Mouse (Mus musculus) intestine, embryonic 16.5 days (tissue): ENCODE measurements around the gene Rbks. TPM values are rescaled to one million over a fixed set of nuclear protein-coding genes. Genes with fewer than 3 reads are reported as not detected.

Experiments
- ATAC-seq: fragments of 200-750 bp; cut with Nextera tagmentation; 2 replicates; pipeline ENCODE4 v1.8.0; 2017; ENCODE audit warnings: moderate TSS enrichment, moderate library complexity
- H3K27ac ChIP-seq: fragments of 300-500 bp; sonication (generic); 2 replicates; pipeline ENCODE4 v1.5.1; 2014; ENCODE audit warnings: mild to moderate bottlenecking, low read length
- H3K27me3 ChIP-seq: fragments of 300-500 bp; sonication (generic); replicated peaks from 2 replicates; pipeline ENCODE4 v1.6.1; 2014; ENCODE audit warnings: low read length, control low read depth, mixed read lengths; ENCODE audit not compliant: control insufficient read depth, insufficient read depth
- H3K36me3 ChIP-seq: fragments of 300-500 bp; sonication (generic); 2 replicates; pipeline ENCODE4 v1.6.1; 2014; ENCODE audit warnings: low read length, control low read depth; ENCODE audit not compliant: control insufficient read depth, insufficient read depth
- H3K4me1 ChIP-seq: fragments of 300-500 bp; sonication (generic); 2 replicates; pipeline ENCODE4 v1.6.1; 2014; ENCODE audit warnings: low read length, control low read depth, mixed read lengths; ENCODE audit not compliant: control insufficient read depth, insufficient read depth
- H3K4me2 ChIP-seq: fragments of 300-500 bp; sonication (generic); 2 replicates; pipeline ENCODE4 v1.6.1; 2014; ENCODE audit warnings: low read depth, low read length, control low read depth
- H3K4me3 ChIP-seq: fragments of 300-500 bp; sonication (generic); 2 replicates; pipeline ENCODE4 v1.5.1; 2014; ENCODE audit warnings: mild to moderate bottlenecking, low read length
- H3K9ac ChIP-seq: fragments of 300-500 bp; sonication (generic); 2 replicates; pipeline ENCODE4 v1.6.1; 2014; ENCODE audit warnings: low read depth, low read length
- H3K9me3 ChIP-seq: fragments of 300-500 bp; sonication (generic); 2 replicates; pipeline ENCODE4 v1.6.1; 2016; ENCODE audit warnings: low read length, control low read depth; ENCODE audit not compliant: control insufficient read depth
- WGBS: fragments of 180-500 bp; shearing (Covaris S2); extraction: QIAGEN DNeasy Blood & Tissue Kit; methylation state at CpG from one replicate; pipeline ENCODE4 v1.1.7; 2014; 5-methylcytosine and 5-hydroxymethylcytosine counted together
- polyA plus RNA-seq: library from polyadenylated mRNA; unstranded; fragments of >200 nt; fragmentation: Nextera tagmentation; extraction: Ambion mirVana; gene quantifications from 2 replicates; pipeline ENCODE4 v1.2.1, GENCODE M21; 2015

Gene Rbks
- polyA plus RNA-seq, 1 experiment from 2014 or later = 20.8 TPM

DNA sequence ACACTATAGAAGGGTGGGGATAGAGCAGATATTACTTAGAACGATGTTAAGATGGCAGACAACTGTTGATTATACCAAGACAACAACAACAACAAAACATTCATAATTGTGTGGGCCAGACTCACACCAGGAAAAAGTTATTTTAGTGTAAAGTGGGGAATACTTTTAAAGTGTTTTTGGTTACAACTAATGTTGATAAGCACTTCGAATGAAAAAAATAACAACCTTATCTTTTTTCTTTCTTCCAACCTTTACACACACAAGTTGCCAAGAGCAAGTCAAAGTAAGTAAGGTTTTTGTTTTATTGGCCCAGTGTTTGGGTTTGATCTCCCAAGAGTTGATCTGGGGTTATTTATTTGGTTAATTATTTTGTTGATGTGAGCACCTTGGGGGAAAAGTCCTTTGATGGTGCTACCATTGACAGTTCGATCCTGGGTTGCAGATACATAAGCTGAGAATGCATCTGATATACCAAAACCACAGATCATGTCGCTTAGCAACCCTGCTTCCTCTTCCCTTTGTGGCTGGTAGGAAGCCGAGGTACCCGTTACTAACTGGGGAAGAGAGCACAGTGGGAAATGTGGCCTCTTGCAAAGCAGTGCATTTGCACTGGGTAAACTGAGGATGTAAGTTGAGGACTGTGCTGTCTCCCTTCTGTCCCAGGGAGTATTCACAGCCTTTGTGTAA lies 82.9 kb downstream of the Rbks start:
- Histone ChIP-seq H3K27ac (peak overlapping the region; percentile 97; the same call in 1 of the 2 replicates), H3K9me3 (no peaks in the 10 kb centered on the region), H3K4me3 (peak overlapping the region; percentile 84), H3K36me3 (peaks cover 16% of the 10 kb centered on the region; the same call in 1 of the 2 replicates), H3K27me3 (no peaks in the 10 kb centered on the region), H3K9ac (peak overlapping the region; percentile 90), H3K4me2 (peak overlapping the region; percentile 55), H3K4me1 (peaks cover 7% of the 10 kb centered on the region)
- WGBS = 51% methylated on average over 6 of the region's 6 CpGs
- no peak for ATAC-seq

GRCm38 (mm10) chr5:31613852-31614286 lies 83.6 kb downstream of the Rbks start:
- peaks cover 7% of the 10 kb centered on the region for H3K4me1 ChIP-seq
- peak; percentile 95 for ATAC-seq
- H3K4me3 ChIP-seq = peak overlapping the region; percentile 84
- H3K36me3 ChIP-seq = peaks cover 10% of the 10 kb centered on the region; the same call in 1 of the 2 replicates
- peak overlapping the region; percentile 97 for H3K27ac ChIP-seq
- WGBS = under 1% methylated on average over 37 of the region's 37 CpGs
- peak overlapping the region; percentile 55 for H3K4me2 ChIP-seq
- no peaks in the 10 kb centered on the region for H3K9me3 ChIP-seq
- H3K27me3 ChIP-seq = no peaks in the 10 kb centered on the region
- H3K9ac ChIP-seq = peak overlapping the region; percentile 90

DNA sequence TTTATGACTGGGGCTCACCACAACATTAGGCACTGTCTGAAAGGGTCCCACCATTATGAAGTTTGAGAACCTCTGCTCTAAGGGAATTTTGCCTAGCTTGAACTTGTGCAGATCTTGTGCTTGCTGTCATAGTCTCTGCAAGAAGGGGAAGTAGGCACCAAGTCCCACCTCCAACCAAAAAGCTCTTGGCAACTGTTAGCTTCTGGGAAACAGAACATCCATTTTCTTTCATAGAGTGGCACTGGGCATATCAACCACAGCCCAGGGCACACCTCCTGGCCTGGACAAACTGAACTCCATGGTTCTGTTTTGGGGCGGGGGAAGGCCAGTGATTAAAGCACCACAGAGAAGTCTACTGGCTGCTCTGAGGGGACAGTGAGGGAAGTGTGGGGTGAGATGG lies 86.2 kb downstream of the Rbks start:
- WGBS = 93% methylated on average over 1 of the region's 1 CpGs
- Histone ChIP-seq H3K27me3 (no peaks in the 10 kb centered on the region), H3K36me3 (peaks cover 3% of the 10 kb centered on the region; the same call in 1 of the 2 replicates), H3K27ac (no peak overlapping the region), H3K4me3 (no peak overlapping the region), H3K4me2 (no peak overlapping the region), H3K4me1 (peaks cover 9% of the 10 kb centered on the region), H3K9me3 (no peaks in the 10 kb centered on the region), H3K9ac (no peak overlapping the region)
- ATAC-seq = no peak

GRCm38 (mm10) chr5:31610376-31611086 lies 86.9 kb downstream of the Rbks start:
- Histone ChIP-seq H3K27me3 (no peaks in the 10 kb centered on the region), H3K27ac (no peak overlapping the region), H3K4me2 (no peak overlapping the region), H3K4me3 (no peak overlapping the region), H3K9me3 (no peaks in the 10 kb centered on the region), H3K4me1 (peaks cover 9% of the 10 kb centered on the region), H3K36me3 (no peaks in the 10 kb centered on the region), H3K9ac (no peak overlapping the region)
- 59% methylated on average over 13 of the region's 13 CpGs for WGBS
- peak; percentile 27; the same call in 1 of the 2 replicates for ATAC-seq

GRCm38 (mm10) chr5:31606151-31606550 lies 91.3 kb downstream of the Rbks start:
- no peak overlapping the region for H3K9ac ChIP-seq
- no peak for ATAC-seq
- H3K27ac ChIP-seq = no peak overlapping the region
- WGBS = 51% methylated on average over 3 of the region's 3 CpGs
- H3K4me2 ChIP-seq = no peak overlapping the region
- peaks cover 9% of the 10 kb centered on the region for H3K4me1 ChIP-seq
- no peaks in the 10 kb centered on the region for H3K36me3 ChIP-seq
- no peak overlapping the region for H3K4me3 ChIP-seq
- no peaks in the 10 kb centered on the region for H3K27me3 ChIP-seq
- H3K9me3 ChIP-seq = no peaks in the 10 kb centered on the region

GRCm38 (mm10) chr5:31603766-31604165 lies 93.7 kb downstream of the Rbks start:
- no peaks in the 10 kb centered on the region for H3K36me3 ChIP-seq
- no peaks in the 10 kb centered on the region for H3K9me3 ChIP-seq
- H3K4me2 ChIP-seq = no peak overlapping the region
- H3K4me1 ChIP-seq = peaks cover 9% of the 10 kb centered on the region
- 67% methylated on average over 6 of the region's 6 CpGs for WGBS
- no peak overlapping the region for H3K4me3 ChIP-seq
- ATAC-seq = no peak
- H3K27me3 ChIP-seq = no peaks in the 10 kb centered on the region
- no peak overlapping the region for H3K27ac ChIP-seq
- H3K9ac ChIP-seq = no peak overlapping the region

- WGBS = 80% methylated on average over 1 of the region's 1 CpGs
- no peaks in the 10 kb centered on the region for H3K36me3 ChIP-seq
- H3K9me3 ChIP-seq = no peaks in the 10 kb centered on the region
- ATAC-seq = peak; percentile 88
- H3K4me1 ChIP-seq = peaks cover 7% of the 10 kb centered on the region
- peak overlapping the region; percentile 27; the same call in 1 of the 2 replicates for H3K27ac ChIP-seq
- H3K4me2 ChIP-seq = no peak overlapping the region
- peak overlapping the region; percentile 32 for H3K9ac ChIP-seq
- no peaks in the 10 kb centered on the region for H3K27me3 ChIP-seq
- H3K4me3 ChIP-seq = no peak overlapping the region
Observed at GRCm38 (mm10) chr5:31602377-31602776, 95.0 kb downstream of the Rbks start.

- Histone ChIP-seq H3K9ac (no peak overlapping the region), H3K36me3 (no peaks in the 10 kb centered on the region), H3K4me3 (no peak overlapping the region), H3K27ac (no peak overlapping the region), H3K4me2 (no peak overlapping the region), H3K27me3 (no peaks in the 10 kb centered on the region), H3K9me3 (no peaks in the 10 kb centered on the region), H3K4me1 (peaks cover 11% of the 10 kb centered on the region)
- no peak for ATAC-seq
- WGBS = 81% methylated on average over 7 of the region's 7 CpGs
Observed at GRCm38 (mm10) chr5:31601162-31601722, 96.2 kb downstream of the Rbks start.

GRCm38 (mm10) chr5:31599161-31599560 lies 98.3 kb downstream of the Rbks start:
- H3K4me1 ChIP-seq = peaks cover 12% of the 10 kb centered on the region
- no peak overlapping the region for H3K4me3 ChIP-seq
- H3K9ac ChIP-seq = no peak overlapping the region
- H3K36me3 ChIP-seq = no peaks in the 10 kb centered on the region
- H3K27ac ChIP-seq = no peak overlapping the region
- no peak overlapping the region for H3K4me2 ChIP-seq
- H3K27me3 ChIP-seq = no peaks in the 10 kb centered on the region
- WGBS = 82% methylated on average over 2 of the region's 2 CpGs
- no peaks in the 10 kb centered on the region for H3K9me3 ChIP-seq
- no peak for ATAC-seq
